Mouse (Mus musculus) heart, adult 10 weeks (tissue): ENCODE data around the gene Cacna1e. TPM values are rescaled to one million over a fixed set of nuclear protein-coding genes. Genes with fewer than 3 reads are reported as not detected.

ENCODE experiments used
- polyA plus RNA-seq: library from polyadenylated mRNA; stranded (reverse); fragments of 350-450 nt; fragmentation: Illumina TruSeq; extraction: RNeasy Lipid Tissue Mini Kit (QIAGEN cat#74804); gene quantifications from one replicate; pipeline ENCODE4 v1.2.3, GENCODE M21; 2014; ENCODE audit warnings: low read depth, low replicate concordance

Gene Cacna1e
- 0.08 TPM for polyA plus RNA-seq

GRCm38 (mm10) chr1:154884275-154885206 lies at the start of gene Cacna1e:
Gene Cacna1e, minus strand, starts transcription at chr1:154884501.

Other genes with a start within 250 kb of the Cacna1e start
- gene Ier5, start 215.1 kb upstream of the Cacna1e start, polyA plus RNA-seq = 12.8 TPM